Mouse (Mus musculus): Measurements from ENCODE around the gene Clybl. TPM values are rescaled to one million over a fixed set of nuclear protein-coding genes. Genes with fewer than 3 reads are reported as not detected.
A peak's percentile ranks its signal among the peaks of the same experiment; 100 is the strongest.

Gene Clybl
- total and polyA plus RNA-seq, 3 experiments: 16.5 to 25.7 (median 18.7) TPM

DNA sequence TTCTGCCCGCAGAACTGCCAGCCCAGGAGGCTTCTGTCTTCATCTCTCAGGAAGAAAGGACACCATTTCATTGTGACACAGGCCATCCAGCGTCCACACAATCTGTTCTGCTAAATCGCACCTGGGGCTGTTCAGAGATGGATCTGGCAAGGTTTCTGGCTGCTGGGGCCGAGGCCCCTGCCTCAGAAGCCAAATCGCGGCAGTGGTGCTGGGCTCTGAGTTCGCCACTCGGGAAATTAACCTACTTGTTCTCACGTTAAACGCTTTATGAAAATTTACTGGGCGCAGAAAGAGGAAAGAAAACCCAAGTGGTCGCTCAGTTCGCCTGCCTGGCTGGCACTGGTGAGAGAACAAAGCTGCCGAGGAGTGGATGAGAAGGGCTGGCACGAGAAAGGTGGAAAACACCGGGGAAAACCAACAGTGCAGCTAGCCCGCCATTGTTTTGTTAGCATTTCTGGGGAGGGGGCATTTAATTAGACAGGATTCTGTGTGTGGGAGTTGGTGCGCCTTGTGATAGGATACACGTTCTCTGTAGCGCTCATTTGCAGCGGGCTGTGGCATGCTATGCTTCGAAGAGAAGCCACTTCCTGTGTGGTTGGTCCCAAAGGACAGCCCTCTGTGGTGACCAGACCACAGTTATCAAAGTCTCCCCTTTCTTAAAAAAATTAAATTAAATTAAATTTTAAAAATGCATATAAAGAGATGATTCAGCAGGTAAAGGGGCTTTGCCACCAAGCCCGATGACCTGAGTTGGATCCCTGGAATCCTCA lies 177.8 kb downstream of the Clybl start:
- TF ChIP-seq BHLHE40 (IDR thresholded peaks at IDR 0.05; ENCODE audit: low read depth, low read length) (peak; percentile 16; the same call in 1 of the 2 replicates), USF2 (conservative IDR thresholded peaks at IDR 0.05; ENCODE audit: low read depth, low read length) (no peak)
- H3K79me2 ChIP-seq (replicated peaks; ENCODE audit: control insufficient read depth, extremely low read depth, insufficient read depth, poor library complexity, severe bottlenecking): no peaks in the 10 kb centered on the region
- H3K27me3 ChIP-seq (replicated peaks): no peaks in the 10 kb centered on the region
- peak overlapping the region; percentile 19 for H3K4me2 ChIP-seq (ENCODE audit: insufficient read depth, low read depth, poor library complexity, severe bottlenecking)
- no peak overlapping the region for H3K9ac ChIP-seq (ENCODE audit: insufficient read depth, low read depth)
- no peaks in the 10 kb centered on the region for H3K36me3 ChIP-seq (replicated peaks in 1 of 2; ENCODE audit: control insufficient read depth in 1 of 2, insufficient read depth in 1 of 2, low read length in 1 of 2)
- peaks cover 5 to 10% of the 10 kb centered on the region in 2 experiments; a peak in 3 of 4 replicates for H3K4me1 ChIP-seq (ENCODE audit: control insufficient read depth in 1 of 2, insufficient read depth in 2 of 2)
- no peaks in the 10 kb centered on the region for H3K9me3 ChIP-seq (replicated peaks; ENCODE audit: low read length)
- in situ Hi-C loops (cut with MboI; ENCODE audit: low pct_ligation_motif_present, low pct_unique_long_range_greater_than_20kb, low sequenced_read_pairs) (no loop called here), dilution Hi-C loops (cut with MboI; ENCODE audit: extremely low pct_ligation_motif_present, extremely low pct_unique_long_range_greater_than_20kb, low sequenced_read_pairs) (no loop called here)
- H3K27ac ChIP-seq (ENCODE audit: insufficient read depth, low read depth): no peak overlapping the region
- peak; percentile 16 for DNase-seq (ENCODE audit: extremely low read depth)
- no peak overlapping the region for H3K4me3 ChIP-seq (replicated peaks in 1 of 3; ENCODE audit: low read depth in 2 of 3, low read length in 2 of 3, poor library complexity in 1 of 3)

GRCm38 (mm10) chr14:122361807-122362206 lies 180.3 kb downstream of the Clybl start:
- Histone ChIP-seq H3K4me1 (ENCODE audit: control insufficient read depth in 1 of 2, insufficient read depth in 2 of 2) (peaks cover 5 to 10% of the 10 kb centered on the region in 2 experiments; a peak in 3 of 4 replicates), H3K36me3 (replicated peaks in 1 of 2; ENCODE audit: control insufficient read depth in 1 of 2, insufficient read depth in 1 of 2, low read length in 1 of 2) (no peaks in the 10 kb centered on the region), H3K79me2 (replicated peaks; ENCODE audit: control insufficient read depth, extremely low read depth, insufficient read depth, poor library complexity, severe bottlenecking) (no peaks in the 10 kb centered on the region), H3K27me3 (replicated peaks) (no peaks in the 10 kb centered on the region), H3K9ac (ENCODE audit: insufficient read depth, low read depth) (no peak overlapping the region), H3K4me3 (replicated peaks in 1 of 3; ENCODE audit: low read depth in 2 of 3, low read length in 2 of 3, poor library complexity in 1 of 3) (no peak overlapping the region), H3K9me3 (replicated peaks; ENCODE audit: low read length) (no peaks in the 10 kb centered on the region), H3K27ac (ENCODE audit: insufficient read depth, low read depth) (no peak overlapping the region), H3K4me2 (ENCODE audit: insufficient read depth, low read depth, poor library complexity, severe bottlenecking) (no peak overlapping the region)
- TF ChIP-seq CHD1 (IDR thresholded peaks at IDR 0.05; ENCODE audit: low read depth, low read length) (no peak), ZNF384 (IDR thresholded peaks at IDR 0.05; ENCODE audit: low read depth, low read length) (no peak), TCF12 (IDR thresholded peaks at IDR 0.05; ENCODE audit: low read depth, low read length) (no peak), KAT2A (IDR thresholded peaks at IDR 0.05; ENCODE audit: insufficient replicate concordance, low read length) (no peak), ELF1 (IDR thresholded peaks at IDR 0.05; ENCODE audit: low read depth, low read length) (no peak), ETS1 (conservative IDR thresholded peaks at IDR 0.05; ENCODE audit: low read depth, low read length) (no peak), GABPA (IDR thresholded peaks at IDR 0.05; ENCODE audit: insufficient replicate concordance, low read depth, low read length) (no peak), HCFC1 (IDR thresholded peaks at IDR 0.05; ENCODE audit: low read depth, low read length) (no peak), ZKSCAN1 (IDR thresholded peaks at IDR 0.05; ENCODE audit: borderline replicate concordance, low read depth, low read length) (no peak), NELFE (IDR thresholded peaks at IDR 0.05; ENCODE audit: low read depth, low read length) (no peak)
- in situ Hi-C loops (cut with MboI; ENCODE audit: low pct_ligation_motif_present, low pct_unique_long_range_greater_than_20kb, low sequenced_read_pairs) (no loop called here), dilution Hi-C loops (cut with MboI; ENCODE audit: extremely low pct_ligation_motif_present, extremely low pct_unique_long_range_greater_than_20kb, low sequenced_read_pairs) (no loop called here)
- DNase-seq (ENCODE audit: extremely low read depth): no peak

GRCm38 (mm10) chr14:122363156-122363555 lies 181.7 kb downstream of the Clybl start:
- Histone ChIP-seq H3K27me3 (replicated peaks) (no peaks in the 10 kb centered on the region), H3K79me2 (replicated peaks; ENCODE audit: control insufficient read depth, extremely low read depth, insufficient read depth, poor library complexity, severe bottlenecking) (no peaks in the 10 kb centered on the region), H3K9me3 (replicated peaks; ENCODE audit: low read length) (no peaks in the 10 kb centered on the region), H3K9ac (ENCODE audit: insufficient read depth, low read depth) (no peak overlapping the region), H3K27ac (ENCODE audit: insufficient read depth, low read depth) (no peak overlapping the region), H3K4me1 (ENCODE audit: control insufficient read depth in 1 of 2, insufficient read depth in 2 of 2) (peaks cover 5 to 10% of the 10 kb centered on the region in 2 experiments; a peak in 3 of 4 replicates), H3K36me3 (replicated peaks in 1 of 2; ENCODE audit: control insufficient read depth in 1 of 2, insufficient read depth in 1 of 2, low read length in 1 of 2) (no peaks in the 10 kb centered on the region), H3K4me3 (replicated peaks in 1 of 3; ENCODE audit: low read depth in 2 of 3, low read length in 2 of 3, poor library complexity in 1 of 3) (no peak overlapping the region), H3K4me2 (ENCODE audit: insufficient read depth, low read depth, poor library complexity, severe bottlenecking) (no peak overlapping the region)
- TF ChIP-seq MEF2A (IDR thresholded peaks at IDR 0.05; ENCODE audit: borderline replicate concordance, low read depth, low read length): no peak
- no peak for TF ChIP-seq RCOR1 (conservative IDR thresholded peaks at IDR 0.05; ENCODE audit: low read depth, low read length)
- no peak for TF ChIP-seq KAT2A (IDR thresholded peaks at IDR 0.05; ENCODE audit: insufficient replicate concordance, low read length)
- no peak for TF ChIP-seq USF2 (conservative IDR thresholded peaks at IDR 0.05; ENCODE audit: low read depth, low read length)
- TF ChIP-seq ZNF384 (IDR thresholded peaks at IDR 0.05; ENCODE audit: low read depth, low read length): no peak
- no peak for TF ChIP-seq CTCF (conservative IDR thresholded peaks at IDR 0.05 in 1 of 2, IDR thresholded peaks at IDR 0.05 in 1 of 2; ENCODE audit: low read depth in 2 of 2, low read length in 2 of 2)
- TF ChIP-seq ZMIZ1 (IDR thresholded peaks at IDR 0.05; ENCODE audit: low read depth, low read length): no peak
- no peak for TF ChIP-seq POLR2AphosphoS2 (IDR thresholded peaks at IDR 0.05; ENCODE audit: low read depth, low read length)
- no peak for TF ChIP-seq UBTF (IDR thresholded peaks at IDR 0.05; ENCODE audit: low read depth, low read length)
- TF ChIP-seq MAZ (IDR thresholded peaks at IDR 0.05; ENCODE audit: low read depth, low read length): no peak
- TF ChIP-seq ZKSCAN1 (IDR thresholded peaks at IDR 0.05; ENCODE audit: borderline replicate concordance, low read depth, low read length): no peak
- no peak for TF ChIP-seq CHD2 (IDR thresholded peaks at IDR 0.05; ENCODE audit: low read length)
- no peak for TF ChIP-seq GABPA (IDR thresholded peaks at IDR 0.05; ENCODE audit: insufficient replicate concordance, low read depth, low read length)
- TF ChIP-seq ZC3H11A (IDR thresholded peaks at IDR 0.05; ENCODE audit: low read depth, low read length): no peak
- in situ Hi-C loops (cut with MboI; ENCODE audit: low pct_ligation_motif_present, low pct_unique_long_range_greater_than_20kb, low sequenced_read_pairs) (no loop called here), dilution Hi-C loops (cut with MboI; ENCODE audit: extremely low pct_ligation_motif_present, extremely low pct_unique_long_range_greater_than_20kb, low sequenced_read_pairs) (no loop called here)
- DNase-seq (ENCODE audit: extremely low read depth): no peak

Data from CH12.LX (cell line).